Mouse (Mus musculus) granulocyte monocyte progenitor cell, adult 5-6 weeks (primary cell): ENCODE results near the gene Abcb7. TPM values are rescaled to one million over a fixed set of nuclear protein-coding genes. Genes with fewer than 3 reads are reported as not detected.

Experiments
- total RNA-seq, 2 experiments: library from RNA; stranded (forward) in 1 of 2; stranded (reverse) in 1 of 2; fragments of 200-712, 200-1000 nt in 1 of 2; fragments of >200 nt in 1 of 2; fragmentation: Nextera tagmentation in 1 of 2; gene quantifications; 2 replicates each; pipeline ENCODE4 v1.2.3; 2014 to 2017

Abcb7 gene
- total RNA-seq, 2 experiments from 2014 or later: 32.4 to 69.5 TPM

Other genes starting within 250 kb of the Abcb7 start
- gene Nexmif, start 212.7 kb downstream of the Abcb7 start, total RNA-seq (2014; fragmentation: Nextera tagmentation): not detected in 2 replicates
- gene Nexmif, start 212.7 kb downstream of the Abcb7 start, total RNA-seq (2017): not detected in 2 replicates
- gene Uprt, start 69.0 kb upstream of the Abcb7 start, total RNA-seq (2014; fragmentation: Nextera tagmentation): 18.8 and 22.5 TPM in 2 replicates
- 6.3 and 6.9 TPM in 2 replicates for gene Uprt, start 69.0 kb upstream of the Abcb7 start, total RNA-seq (2017)